Mouse (Mus musculus) heart, postnatal 0 days (tissue): ENCODE data around the gene Top2a.

Source experiments
- CTCF ChIP-seq: IDR thresholded peaks from 2 replicates; pipeline ENCODE4 v1.5.1; 2016; ENCODE audit warnings: antibody characterized with exemption, control low read depth, low read depth
- EP300 ChIP-seq: IDR thresholded peaks from 2 replicates; pipeline ENCODE4 v1.6.1; 2016; ENCODE audit warnings: antibody characterized with exemption, low read depth

GRCm38 (mm10) chr11:98956340-98956739 is 67.6 kb downstream of the Top2a start:
- TF ChIP-seq CTCF (no peak), EP300 (no peak)
